Mouse (Mus musculus) left cerebral cortex, postnatal 14 days (tissue): ENCODE data around the gene Stx2. TPM values are rescaled to one million over a fixed set of nuclear protein-coding genes. Genes with fewer than 3 reads are reported as not detected.

Source experiments
- DNase-seq, 2 experiments: peaks; one replicate each; pipeline ENCODE4 v3.0.0; 2021 to 2022; ENCODE audit warnings: low spot score in 2 of 2, mixed read lengths in 1 of 2
- intact Hi-C: fragments of 180-260 bp; cut with DNase I; formaldehyde crosslinking; loops from one replicate; pipeline ENCODE4 v1.15.1; 2025
- long read RNA-seq, 2 experiments: library from polyadenylated mRNA; stranded (forward); transcript quantifications; one replicate each; pipeline ENCODE4 v2.0.0; 2021
- total RNA-seq, 2 experiments: library from RNA; stranded (reverse); gene quantifications; 2 replicates each; pipeline ENCODE4 v1.2.3; 2021

The Stx2 gene
- total RNA-seq, result 10 to 100 TPM; 23.4 to 23.9 TPM
- long read RNA-seq, experiment 1, transcript Stx2-201 (11 exons, 2,939 nt), result major isoform, 10 of 22 reads
- long read RNA-seq, experiment 1, partial matches to known transcripts, result 1 of 22 reads
- long read RNA-seq, experiment 1, other reads (novel, unspliced or antisense), result 9 of 22 reads
- long read RNA-seq, experiment 2, transcript Stx2-201 (11 exons, 2,939 nt), result major isoform, 8 of 15 reads
- long read RNA-seq, experiment 2, partial matches to known transcripts, result 0 of 15 reads
- long read RNA-seq, experiment 2, other reads (novel, unspliced or antisense), result 5 of 15 reads

DNA sequence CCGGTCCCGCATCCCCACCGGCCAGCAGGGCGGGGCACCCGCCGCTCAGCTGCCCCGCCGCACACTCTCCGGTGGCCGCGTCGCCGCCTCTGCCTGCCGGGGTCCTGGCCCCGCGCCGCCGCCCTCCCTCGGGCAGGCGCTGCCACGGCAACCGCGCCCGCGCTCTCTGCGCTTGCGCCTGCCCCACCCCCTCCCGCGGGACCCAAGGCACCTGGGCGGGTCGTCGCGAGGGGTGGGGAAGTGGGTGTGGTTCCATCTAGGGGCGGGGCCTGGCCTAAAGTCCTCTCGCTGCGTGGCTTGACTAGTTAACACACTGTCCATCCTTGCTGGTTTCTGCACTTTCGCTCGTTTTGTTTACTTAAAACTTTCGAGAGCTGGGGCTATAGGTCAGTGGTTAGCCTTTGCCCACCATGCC is at the start of gene Stx2:
Stx2 (minus strand) TSS at position 163 of the 415 bp plus-strand sequence.
- intact Hi-C loops, result no loop called here
- peak; percentile 87 to 91 for DNase-seq

- intact Hi-C loops, result no loop called here
Measured at GRCm38 (mm10) chr5:129054675-129055284, 46.4 kb upstream of the Stx2 start.

GRCm38 (mm10) chr5:129052636-129053355 is 44.4 kb upstream of the Stx2 start:
- intact Hi-C loops, result no loop called here
- no peak for DNase-seq

More at GRCm38 (mm10) chr5:129054675-129055284, 46.4 kb upstream of the Stx2 start:
- DNase-seq, result no peak

- no peak for DNase-seq
Measured at GRCm38 (mm10) chr5:129051910-129052309, 43.5 kb upstream of the Stx2 start.

DNA sequence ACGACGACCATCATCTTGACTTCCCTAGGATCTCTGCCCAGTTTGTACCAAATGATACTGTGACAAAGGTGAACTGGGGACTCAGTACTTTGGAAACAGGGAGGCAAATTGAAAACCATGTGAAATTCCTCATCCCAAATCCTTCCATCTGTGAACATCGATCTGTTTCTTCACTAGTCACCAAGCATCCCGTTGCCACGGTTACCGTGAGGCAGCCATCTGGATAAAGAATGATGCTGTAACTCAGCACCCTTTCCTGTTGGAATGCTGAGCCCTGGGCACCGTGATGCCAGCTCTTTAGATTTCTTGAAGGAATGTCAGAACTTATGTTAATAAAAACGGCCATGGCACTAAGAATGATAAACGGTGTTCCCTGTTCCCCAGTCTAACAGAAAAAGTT is 41.0 kb upstream of the Stx2 start:
- intact Hi-C loops, result no loop called here
- peak; percentile 79 to 82 for DNase-seq

More at GRCm38 (mm10) chr5:129051910-129052309, 43.5 kb upstream of the Stx2 start:
- intact Hi-C loops, result no loop called here

GRCm38 (mm10) chr5:129045641-129046580 is 37.5 kb upstream of the Stx2 start:
- intact Hi-C loops, result no loop called here
- peak; percentile 60 to 72 for DNase-seq

DNA sequence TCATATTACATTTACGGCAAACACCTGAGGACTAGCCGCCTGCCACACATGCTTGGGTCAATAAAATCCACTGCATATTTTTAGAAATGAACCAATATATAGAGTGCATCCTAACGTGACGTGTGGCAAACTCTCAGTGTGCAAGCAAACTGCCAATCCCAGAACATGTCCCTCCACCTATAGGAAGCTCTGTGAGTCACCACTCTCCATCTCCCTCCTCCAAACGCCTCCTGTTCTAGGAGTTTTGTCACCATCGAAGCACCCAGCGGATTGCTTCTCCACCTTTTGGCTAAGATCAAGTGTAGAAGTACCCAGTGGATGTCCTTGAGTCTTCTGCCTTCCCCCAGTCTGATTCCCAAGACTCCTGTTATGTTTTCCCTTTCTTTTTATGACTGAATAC is 29.4 kb upstream of the Stx2 start:
- DNase-seq, result no peak
- intact Hi-C loops, result no loop called here

- intact Hi-C loops, result no loop called here
Measured at GRCm38 (mm10) chr5:129036678-129037077, 28.3 kb upstream of the Stx2 start.

GRCm38 (mm10) chr5:129029131-129029723 is 20.9 kb upstream of the Stx2 start:
- DNase-seq, result no peak
- intact Hi-C loops, result no loop called here

More at GRCm38 (mm10) chr5:129036678-129037077, 28.3 kb upstream of the Stx2 start:
- no peak for DNase-seq

GRCm38 (mm10) chr5:129026637-129027036 is 18.3 kb upstream of the Stx2 start:
- DNase-seq, result no peak
- intact Hi-C loops, result no loop called here

DNA sequence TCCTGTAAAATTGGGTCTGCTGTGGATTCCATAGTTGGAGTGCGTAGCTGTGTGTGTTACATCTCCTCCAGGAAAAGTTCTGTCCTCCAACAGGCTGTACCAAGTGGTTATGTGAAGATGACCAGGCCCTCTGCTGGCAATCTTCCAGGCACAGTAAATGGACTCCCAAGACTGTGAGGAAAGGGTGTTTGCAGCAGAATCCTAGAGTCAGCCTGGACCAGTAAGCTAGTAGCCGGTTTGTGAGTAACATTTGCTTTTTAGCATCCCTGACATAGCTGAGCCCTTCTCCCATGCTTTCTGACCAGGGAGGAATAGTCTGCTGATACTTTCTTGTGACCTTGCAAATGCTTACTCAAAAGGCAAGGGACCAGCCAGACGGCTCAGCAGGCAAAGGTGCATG is 17.8 kb upstream of the Stx2 start:
- no peak for DNase-seq

GRCm38 (mm10) chr5:129025725-129026124 is 17.4 kb upstream of the Stx2 start:
- DNase-seq, result no peak
- intact Hi-C loops, result no loop called here

More for the DNA sequence above, 17.8 kb upstream of the Stx2 start:
- intact Hi-C loops, result no loop called here

GRCm38 (mm10) chr5:129025048-129025447 is 16.7 kb upstream of the Stx2 start:
- no peak for DNase-seq
- intact Hi-C loops, result no loop called here

GRCm38 (mm10) chr5:129020731-129021130 is 12.4 kb upstream of the Stx2 start:
- intact Hi-C loops, result no loop called here
- no peak for DNase-seq

GRCm38 (mm10) chr5:129020300-129020668 is 11.9 kb upstream of the Stx2 start:
- intact Hi-C loops, result no loop called here

DNA sequence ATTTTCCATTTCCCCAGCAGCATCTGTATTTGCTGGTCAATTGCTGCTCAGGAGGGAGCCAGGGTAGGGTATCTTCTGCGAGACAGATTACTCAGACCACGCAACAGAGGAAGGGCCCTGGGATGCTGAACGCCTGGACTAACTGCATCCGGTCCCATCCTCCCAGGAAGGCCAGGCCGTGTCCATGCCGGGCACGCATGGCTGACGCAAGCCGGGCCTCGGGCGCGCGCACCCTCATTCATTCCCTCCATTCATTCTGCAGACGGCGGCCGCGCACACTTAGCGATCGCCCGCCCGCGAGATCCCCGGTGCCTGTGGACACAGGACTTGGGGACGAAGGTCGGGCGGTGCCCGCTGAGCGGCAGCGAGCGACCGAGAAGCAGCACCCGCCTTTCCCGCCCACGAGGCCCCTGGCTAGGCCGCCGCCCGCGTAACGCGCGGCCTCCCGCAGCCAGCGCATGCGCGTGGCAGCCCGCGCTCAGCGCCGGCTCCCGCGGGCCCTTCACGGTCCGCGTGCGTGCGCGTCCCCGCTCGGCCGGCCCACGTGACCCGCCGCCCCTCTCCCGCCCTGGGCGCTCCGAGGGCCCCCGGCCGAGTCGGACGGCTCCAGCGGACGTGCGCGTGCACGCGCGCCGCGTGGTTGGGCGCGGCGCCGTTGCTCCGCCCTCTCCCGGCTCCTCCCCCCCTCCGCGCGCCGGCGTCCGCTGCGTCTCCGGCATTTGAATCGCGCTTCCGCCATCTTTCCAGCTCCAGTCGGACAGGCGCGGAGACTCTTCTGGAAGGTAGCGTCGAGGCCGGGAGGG is 11.3 kb upstream of the Stx2 start, which contains the start of gene Ran:
Ran (plus strand) TSS at position 573 of the 803 bp plus-strand sequence.
- intact Hi-C loops, result no loop called here
- DNase-seq, result peak; percentile 95 to 96

More at GRCm38 (mm10) chr5:129020300-129020668, 11.9 kb upstream of the Stx2 start:
- DNase-seq, result no peak

GRCm38 (mm10) chr5:129018782-129019489 is 10.6 kb upstream of the Stx2 start:
- DNase-seq, result peak in 1 of 2 experiments; percentile 56
- intact Hi-C loops, result no loop called here
